Mouse (Mus musculus) stomach, embryonic 16.5 days (tissue): ENCODE data around the gene Rab44. TPM values are rescaled to one million over a fixed set of nuclear protein-coding genes. Genes with fewer than 3 reads are reported as not detected.

ENCODE experiments used
- ATAC-seq: fragments of 200-750 bp; cut with Nextera tagmentation; 2 replicates; pipeline ENCODE4 v1.8.0; 2017; ENCODE audit warnings: moderate number of reproducible peaks, moderate TSS enrichment; ENCODE audit not compliant: insufficient read depth, low FRiP score
- H3K27ac ChIP-seq: fragments of 300-500 bp; sonication (generic); 2 replicates; pipeline ENCODE4 v1.5.1; 2014; ENCODE audit warnings: low read length
- H3K27me3 ChIP-seq: fragments of 300-500 bp; sonication (generic); 2 replicates; pipeline ENCODE4 v1.6.1; 2014; ENCODE audit warnings: low read length, control low read depth, mixed read lengths; ENCODE audit not compliant: control insufficient read depth, insufficient read depth
- H3K36me3 ChIP-seq: fragments of 300-500 bp; sonication (generic); 2 replicates; pipeline ENCODE4 v1.6.1; 2014; ENCODE audit warnings: low read length; ENCODE audit not compliant: control insufficient read depth, insufficient read depth
- H3K4me1 ChIP-seq: fragments of 300-500 bp; sonication (generic); 2 replicates; pipeline ENCODE4 v1.6.1; 2014; ENCODE audit warnings: low read length, control low read depth, mixed read lengths; ENCODE audit not compliant: control insufficient read depth, insufficient read depth
- H3K4me2 ChIP-seq: fragments of 300-500 bp; sonication (generic); 2 replicates; pipeline ENCODE4 v1.6.1; 2014; ENCODE audit warnings: low read depth, low read length, mixed read lengths
- H3K4me3 ChIP-seq: fragments of 300-500 bp; sonication (generic); replicated peaks from 2 replicates; pipeline ENCODE4 v1.5.1; 2014; ENCODE audit warnings: mild to moderate bottlenecking, low read length
- H3K9ac ChIP-seq: fragments of 300-500 bp; sonication (generic); 2 replicates; pipeline ENCODE4 v1.6.1; 2014; ENCODE audit warnings: low read length
- H3K9me3 ChIP-seq: fragments of 300-500 bp; sonication (generic); replicated peaks from 2 replicates; pipeline ENCODE4 v1.6.1; 2016; ENCODE audit warnings: low read length, control low read depth; ENCODE audit not compliant: control insufficient read depth
- WGBS: fragments of 180-500 bp; shearing (Covaris S2); extraction: QIAGEN DNeasy Blood & Tissue Kit; methylation state at CpG from one replicate; pipeline ENCODE4 v1.1.7; 2014; 5-methylcytosine and 5-hydroxymethylcytosine counted together
- polyA plus RNA-seq: library from polyadenylated mRNA; unstranded; fragments of >200 nt; fragmentation: Nextera tagmentation; extraction: Ambion mirVana; gene quantifications from 2 replicates; pipeline ENCODE4 v1.2.1, GENCODE M21; 2015

Rab44 gene
- polyA plus RNA-seq, 1 experiment from 2014 or later, result 4.1 TPM

DNA sequence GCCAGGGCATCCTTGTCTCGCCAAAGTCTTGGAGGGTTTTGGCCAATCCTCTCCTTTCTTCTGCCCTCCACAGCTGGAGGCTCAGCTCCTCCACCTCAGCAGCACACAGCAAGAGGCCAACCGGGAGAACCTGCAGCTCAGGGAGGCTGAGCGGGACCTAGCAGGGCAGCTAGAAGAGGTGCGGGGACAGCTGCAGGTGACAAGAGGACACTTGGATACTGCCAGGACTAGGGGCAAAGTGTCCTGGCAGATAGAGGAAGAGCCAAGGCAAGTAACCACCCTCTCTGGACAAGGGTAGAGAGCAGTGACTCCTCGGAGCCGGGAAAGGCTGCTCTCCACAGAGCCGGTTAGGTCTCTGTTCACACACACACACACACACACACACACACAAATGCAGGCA, 24.0 kb downstream of the Rab44 start:
- ATAC-seq, result no peak

DNA sequence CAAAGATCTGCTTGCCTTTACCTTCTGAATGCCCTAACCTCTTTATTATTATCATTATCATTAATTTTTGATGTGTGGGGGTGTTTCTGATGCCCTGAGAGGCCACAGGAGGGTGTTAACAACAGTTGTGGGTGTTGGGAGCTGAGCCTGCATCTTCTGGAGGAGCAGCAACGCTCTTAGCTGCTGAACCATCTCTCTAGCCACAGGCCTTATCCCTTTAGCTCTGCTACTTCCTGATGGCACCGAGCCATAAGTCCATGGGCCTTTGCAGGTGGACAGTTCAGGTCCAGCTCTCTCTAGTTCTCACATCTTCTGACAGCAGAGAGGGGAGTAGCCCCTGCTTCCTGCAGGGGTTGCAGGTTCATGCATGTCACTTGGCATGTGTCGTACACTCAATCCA, 27.6 kb downstream of the Rab44 start:
- WGBS, result 86% methylated on average over 3 of the region's 3 CpGs
- H3K9me3 ChIP-seq, result peaks cover 5% of the 10 kb centered on the region; the same call in 1 of the 2 replicates
- ATAC-seq, result no peak; the same call in 1 of the 2 replicates
- no peak overlapping the region for H3K27ac ChIP-seq
- no peak overlapping the region for H3K4me3 ChIP-seq
- no peak overlapping the region for H3K4me2 ChIP-seq
- H3K36me3 ChIP-seq, result no peaks in the 10 kb centered on the region
- no peaks in the 10 kb centered on the region for H3K4me1 ChIP-seq
- H3K27me3 ChIP-seq, result no peaks in the 10 kb centered on the region
- no peak overlapping the region for H3K9ac ChIP-seq

More for the DNA sequence above, 24.0 kb downstream of the Rab44 start:
- H3K27me3 ChIP-seq, result no peaks in the 10 kb centered on the region
- H3K9me3 ChIP-seq, result no peaks in the 10 kb centered on the region
- H3K4me1 ChIP-seq, result no peaks in the 10 kb centered on the region; the same call in 1 of the 2 replicates
- WGBS, result 80% methylated on average over 7 of the region's 7 CpGs
- H3K36me3 ChIP-seq, result no peaks in the 10 kb centered on the region
- H3K4me2 ChIP-seq, result no peak overlapping the region
- no peak overlapping the region for H3K9ac ChIP-seq
- H3K27ac ChIP-seq, result no peak overlapping the region
- no peak overlapping the region for H3K4me3 ChIP-seq

DNA sequence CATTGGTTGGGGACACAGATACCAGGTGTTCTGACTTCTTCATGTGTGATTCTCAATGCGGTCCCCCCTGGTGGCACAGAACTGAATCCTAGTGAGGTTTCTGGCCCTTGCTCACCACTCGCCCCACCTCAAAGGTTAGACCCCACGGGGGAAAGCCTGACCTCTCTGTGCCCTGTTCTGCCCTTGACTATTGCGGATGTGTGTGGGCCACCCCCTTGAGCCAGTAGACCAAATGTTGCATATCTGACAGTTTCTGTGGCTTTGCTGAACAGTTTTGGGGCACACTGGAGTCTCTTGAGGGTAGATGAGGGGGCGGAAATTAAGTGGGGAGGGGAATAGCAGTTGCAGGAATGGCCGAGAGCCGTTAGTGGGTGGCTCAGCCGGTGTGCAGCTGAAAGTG, 29.3 kb downstream of the Rab44 start:
- H3K9me3 ChIP-seq, result peaks cover 5% of the 10 kb centered on the region; the same call in 1 of the 2 replicates
- no peak overlapping the region for H3K4me2 ChIP-seq
- WGBS, result 79% methylated on average over 8 of the region's 8 CpGs
- H3K9ac ChIP-seq, result no peak overlapping the region
- H3K4me3 ChIP-seq, result no peak overlapping the region
- ATAC-seq, result no peak
- no peaks in the 10 kb centered on the region for H3K36me3 ChIP-seq
- no peak overlapping the region for H3K27ac ChIP-seq
- H3K4me1 ChIP-seq, result 0 out of 2 replicates have a peak, but pooled peaks cover 3% of the 10 kb centered on the region
- H3K27me3 ChIP-seq, result no peaks in the 10 kb centered on the region

DNA sequence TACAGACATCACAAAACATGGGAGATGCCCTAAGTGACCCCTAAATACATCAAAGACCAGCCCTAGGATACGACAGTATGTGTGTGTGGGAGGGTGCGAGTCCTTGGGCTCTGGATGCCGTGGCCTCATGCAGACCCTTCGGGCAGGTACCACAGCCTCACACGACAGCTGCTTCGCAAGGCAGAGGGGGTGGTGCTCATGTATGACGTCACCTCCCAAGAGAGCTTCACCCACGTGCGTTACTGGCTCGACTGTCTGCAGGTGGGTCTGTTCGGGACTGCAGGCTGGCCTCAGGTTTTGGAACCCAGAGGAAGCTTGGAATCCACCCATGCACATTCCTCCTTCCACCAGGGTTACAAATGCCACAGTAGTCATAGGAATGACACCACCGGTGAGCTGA, 31.2 kb downstream of the Rab44 start:
- 88% methylated on average over 12 of the region's 12 CpGs for WGBS
- no peak for ATAC-seq
- Histone ChIP-seq H3K4me1 (peaks cover 8% of the 10 kb centered on the region; the same call in 1 of the 2 replicates), H3K4me2 (no peak overlapping the region), H3K9me3 (peaks cover 5% of the 10 kb centered on the region; the same call in 1 of the 2 replicates), H3K36me3 (no peaks in the 10 kb centered on the region), H3K4me3 (no peak overlapping the region), H3K27me3 (no peaks in the 10 kb centered on the region), H3K27ac (no peak overlapping the region), H3K9ac (no peak overlapping the region)

DNA sequence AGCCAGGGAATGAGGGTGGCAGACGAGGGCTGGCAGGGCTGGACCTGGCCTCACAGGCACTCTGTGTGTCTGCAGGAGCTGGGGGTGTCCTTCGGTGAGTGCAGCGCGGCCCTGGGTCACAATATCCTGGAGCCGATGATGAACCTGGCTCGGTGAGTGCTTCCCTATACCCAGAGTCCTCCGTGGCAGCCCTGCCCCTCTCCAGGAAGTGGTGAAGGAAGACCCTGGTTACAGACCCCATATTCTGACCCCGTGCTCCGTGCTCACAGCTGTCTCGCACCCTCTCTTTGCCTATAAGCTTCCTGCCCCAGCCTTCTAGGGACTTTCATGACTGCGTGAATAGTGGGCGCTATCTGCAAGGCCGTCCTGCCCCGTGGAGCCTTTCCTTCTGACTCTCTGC, 33.3 kb downstream of the Rab44 start:
- Histone ChIP-seq H3K27me3 (no peaks in the 10 kb centered on the region), H3K4me2 (no peak overlapping the region), H3K36me3 (no peaks in the 10 kb centered on the region), H3K4me3 (no peak overlapping the region), H3K27ac (no peak overlapping the region), H3K9ac (no peak overlapping the region), H3K4me1 (peaks cover 8% of the 10 kb centered on the region; the same call in 1 of the 2 replicates), H3K9me3 (peaks cover 5% of the 10 kb centered on the region; the same call in 1 of the 2 replicates)
- WGBS, result 77% methylated on average over 14 of the region's 14 CpGs
- ATAC-seq, result no peak

DNA sequence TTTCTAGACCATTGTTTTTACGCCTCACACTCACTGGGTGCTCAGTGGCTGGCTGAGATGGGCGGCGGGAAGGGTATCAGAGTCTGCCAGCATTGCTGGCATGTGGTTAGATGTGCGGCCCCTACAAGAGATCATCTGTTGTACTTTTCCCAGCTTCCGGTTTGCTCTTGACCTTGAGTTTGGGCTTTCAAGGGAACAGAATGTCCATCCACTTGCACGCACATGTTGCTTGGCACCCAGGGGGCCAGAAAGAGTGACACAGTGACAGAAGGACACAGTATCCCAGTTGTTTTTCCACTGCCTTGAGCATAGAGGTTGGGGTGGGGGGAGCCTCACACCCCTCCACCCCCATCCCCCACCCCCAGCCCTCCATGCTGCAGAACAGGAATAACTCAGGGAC, 33.8 kb downstream of the Rab44 start:
- H3K27me3 ChIP-seq, result no peaks in the 10 kb centered on the region
- H3K9me3 ChIP-seq, result peaks cover 5% of the 10 kb centered on the region; the same call in 1 of the 2 replicates
- H3K27ac ChIP-seq, result no peak overlapping the region
- no peak overlapping the region for H3K9ac ChIP-seq
- no peak overlapping the region for H3K4me2 ChIP-seq
- H3K36me3 ChIP-seq, result no peaks in the 10 kb centered on the region
- 73% methylated on average over 6 of the region's 6 CpGs for WGBS
- H3K4me3 ChIP-seq, result no peak overlapping the region
- peaks cover 8% of the 10 kb centered on the region; the same call in 1 of the 2 replicates for H3K4me1 ChIP-seq
- no peak for ATAC-seq

DNA sequence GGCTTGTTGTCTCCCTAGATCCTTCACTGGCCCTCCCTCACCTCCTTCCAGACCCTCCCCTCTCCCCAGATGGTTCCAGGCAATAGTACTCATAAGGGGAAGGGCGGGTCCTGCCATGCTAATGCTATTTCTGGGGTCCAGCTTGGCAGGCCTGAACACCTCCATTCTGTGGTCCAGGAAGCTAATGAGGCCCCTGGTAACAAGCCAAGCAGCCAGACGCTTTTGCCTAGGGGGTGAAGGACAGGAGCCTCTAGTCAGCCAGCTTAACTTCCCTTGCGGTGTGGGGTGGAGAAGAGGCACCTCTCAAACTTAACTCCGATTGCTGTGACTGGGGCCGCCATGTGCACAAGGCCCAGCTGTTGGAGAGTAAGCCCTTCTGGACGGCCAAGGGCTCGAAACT, 35.8 kb downstream of the Rab44 start:
- H3K4me2 ChIP-seq, result no peak overlapping the region
- no peaks in the 10 kb centered on the region for H3K27me3 ChIP-seq
- H3K27ac ChIP-seq, result no peak overlapping the region
- H3K4me3 ChIP-seq, result no peak overlapping the region
- no peak overlapping the region for H3K9ac ChIP-seq
- H3K36me3 ChIP-seq, result no peaks in the 10 kb centered on the region
- 66% methylated on average over 7 of the region's 7 CpGs for WGBS
- H3K9me3 ChIP-seq, result peaks cover 5% of the 10 kb centered on the region; the same call in 1 of the 2 replicates
- ATAC-seq, result no peak
- H3K4me1 ChIP-seq, result peaks cover 8% of the 10 kb centered on the region; the same call in 1 of the 2 replicates

DNA sequence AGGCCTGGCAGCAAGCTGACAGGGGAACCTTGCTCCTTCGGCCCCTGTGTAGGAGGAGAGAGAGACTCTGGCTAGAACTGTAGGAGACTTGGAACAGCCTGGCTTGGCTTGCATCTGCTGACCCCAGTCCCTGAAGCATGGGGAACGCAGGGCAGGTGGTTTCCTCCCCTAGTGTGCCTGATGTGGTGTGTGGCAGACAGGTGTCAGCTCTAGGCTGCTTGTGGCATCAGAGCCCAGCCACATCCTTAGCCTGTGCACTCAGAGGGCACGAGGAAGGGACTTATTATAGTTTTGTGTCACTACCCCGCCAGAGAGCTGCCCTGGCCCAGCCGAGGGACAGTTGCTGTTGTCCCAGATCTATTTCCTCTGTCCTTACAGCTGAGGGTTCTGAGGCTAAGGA, 38.6 kb downstream of the Rab44 start:
- peaks cover 26% of the 10 kb centered on the region for H3K4me1 ChIP-seq
- no peaks in the 10 kb centered on the region for H3K27me3 ChIP-seq
- H3K9me3 ChIP-seq, result no peaks in the 10 kb centered on the region
- H3K4me2 ChIP-seq, result no peak overlapping the region
- WGBS, result 66% methylated on average over 5 of the region's 5 CpGs
- no peak overlapping the region for H3K9ac ChIP-seq
- H3K36me3 ChIP-seq, result no peaks in the 10 kb centered on the region
- H3K27ac ChIP-seq, result no peak overlapping the region
- H3K4me3 ChIP-seq, result no peak overlapping the region
- ATAC-seq, result no peak

DNA sequence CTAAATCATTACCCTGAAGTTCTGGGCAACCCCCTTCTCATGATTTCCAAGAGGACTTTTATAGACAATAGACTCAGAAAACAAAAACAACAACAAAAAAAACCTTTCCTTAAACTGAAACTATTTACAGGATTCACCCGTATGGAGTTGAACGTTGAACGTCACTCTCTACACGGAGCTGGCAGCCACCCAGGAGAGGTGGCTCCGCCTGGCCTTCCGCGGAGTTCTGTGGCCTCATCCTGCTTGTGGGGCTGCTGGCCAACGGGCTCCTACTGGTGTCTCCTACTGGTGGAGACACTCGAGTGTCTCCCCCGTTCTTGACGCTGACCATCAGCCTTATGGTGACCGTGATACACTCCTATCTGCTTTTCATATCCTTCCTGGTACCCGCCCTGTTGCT, 40.3 kb downstream of the Rab44 start:
- H3K4me2 ChIP-seq, result no peak overlapping the region
- H3K9ac ChIP-seq, result no peak overlapping the region
- no peaks in the 10 kb centered on the region for H3K9me3 ChIP-seq
- no peaks in the 10 kb centered on the region for H3K27me3 ChIP-seq
- H3K36me3 ChIP-seq, result no peaks in the 10 kb centered on the region
- 83% methylated on average over 13 of the region's 13 CpGs for WGBS
- H3K27ac ChIP-seq, result no peak overlapping the region
- ATAC-seq, result no peak
- H3K4me3 ChIP-seq, result no peak overlapping the region
- H3K4me1 ChIP-seq, result peaks cover 23% of the 10 kb centered on the region
